Mouse (Mus musculus) lung, adult 2 months (tissue): ENCODE measurements around the gene Camk2n2.

Source experiments
- CTCF ChIP-seq: fragments of 200-500 bp; IDR thresholded peaks from 2 replicates; pipeline ENCODE4 v1.5.1; 2011; ENCODE audit warnings: mild to moderate bottlenecking, low read length, control low read depth; ENCODE audit not compliant: insufficient read depth
- POLR2A ChIP-seq: fragments of 200-500 bp; IDR thresholded peaks from 2 replicates; pipeline ENCODE4 v1.6.1; 2011; ENCODE audit warnings: low read depth, mild to moderate bottlenecking, control low read depth, low read length, borderline replicate concordance; ENCODE audit errors: extremely low read depth

GRCm38 (mm10) chr16:20657661-20658060 lies 36.6 kb upstream of the Camk2n2 start:
- TF ChIP-seq POLR2A (no peak), CTCF (no peak)
